Mouse (Mus musculus) forebrain, embryonic 15.5 days (tissue): ENCODE measurements around the gene Ccdc180. TPM values are rescaled to one million over a fixed set of nuclear protein-coding genes. Genes with fewer than 3 reads are reported as not detected.

Experiments
- ATAC-seq: fragments of 200-750 bp; cut with Nextera tagmentation; replicated peaks from 2 replicates; pipeline ENCODE4 v1.8.0; 2017; ENCODE audit warnings: mild to moderate bottlenecking, moderate TSS enrichment, moderate library complexity
- H3K27ac ChIP-seq: fragments of 300-500 bp; sonication (generic); replicated peaks from 2 replicates; pipeline ENCODE4 v1.5.1; 2015; ENCODE audit warnings: mild to moderate bottlenecking, inconsistent platforms
- H3K27me3 ChIP-seq: fragments of 300-500 bp; sonication (generic); 2 replicates; pipeline ENCODE4 v1.6.1; 2015; ENCODE audit warnings: inconsistent platforms
- H3K36me3 ChIP-seq: fragments of 300-500 bp; sonication (generic); 2 replicates; pipeline ENCODE4 v1.6.1; 2015; ENCODE audit warnings: mild to moderate bottlenecking, inconsistent platforms
- H3K4me1 ChIP-seq: fragments of 300-500 bp; sonication (generic); 2 replicates; pipeline ENCODE4 v1.6.1; 2015; ENCODE audit warnings: inconsistent platforms
- H3K4me2 ChIP-seq: fragments of 300-500 bp; sonication (generic); replicated peaks from 2 replicates; pipeline ENCODE4 v1.6.1; 2015; ENCODE audit warnings: mild to moderate bottlenecking, inconsistent platforms
- H3K4me3 ChIP-seq: fragments of 300-500 bp; sonication (generic); 2 replicates; pipeline ENCODE4 v1.5.1; 2015; ENCODE audit warnings: mild to moderate bottlenecking, inconsistent platforms
- H3K9ac ChIP-seq: fragments of 300-500 bp; sonication (generic); replicated peaks from 2 replicates; pipeline ENCODE4 v1.6.1; 2015; ENCODE audit warnings: mild to moderate bottlenecking, inconsistent platforms
- H3K9me3 ChIP-seq: fragments of 300-500 bp; sonication (generic); 2 replicates; pipeline ENCODE4 v1.6.1; 2016; ENCODE audit warnings: inconsistent platforms
- WGBS: fragments of 180-500 bp; shearing (Covaris S2); methylation state at CpG from one replicate; pipeline ENCODE4 v1.1.7; 2015; ENCODE audit warnings: mixed read lengths; 5-methylcytosine and 5-hydroxymethylcytosine counted together
- polyA plus RNA-seq: library from polyadenylated mRNA; unstranded; fragments of >200 nt; fragmentation: Nextera tagmentation; extraction: Ambion mirVana; gene quantifications from 2 replicates; pipeline ENCODE4 v1.2.1, GENCODE M21; 2015

Ccdc180 gene
- 0.27 and 0.59 TPM in 2 replicates for polyA plus RNA-seq

DNA sequence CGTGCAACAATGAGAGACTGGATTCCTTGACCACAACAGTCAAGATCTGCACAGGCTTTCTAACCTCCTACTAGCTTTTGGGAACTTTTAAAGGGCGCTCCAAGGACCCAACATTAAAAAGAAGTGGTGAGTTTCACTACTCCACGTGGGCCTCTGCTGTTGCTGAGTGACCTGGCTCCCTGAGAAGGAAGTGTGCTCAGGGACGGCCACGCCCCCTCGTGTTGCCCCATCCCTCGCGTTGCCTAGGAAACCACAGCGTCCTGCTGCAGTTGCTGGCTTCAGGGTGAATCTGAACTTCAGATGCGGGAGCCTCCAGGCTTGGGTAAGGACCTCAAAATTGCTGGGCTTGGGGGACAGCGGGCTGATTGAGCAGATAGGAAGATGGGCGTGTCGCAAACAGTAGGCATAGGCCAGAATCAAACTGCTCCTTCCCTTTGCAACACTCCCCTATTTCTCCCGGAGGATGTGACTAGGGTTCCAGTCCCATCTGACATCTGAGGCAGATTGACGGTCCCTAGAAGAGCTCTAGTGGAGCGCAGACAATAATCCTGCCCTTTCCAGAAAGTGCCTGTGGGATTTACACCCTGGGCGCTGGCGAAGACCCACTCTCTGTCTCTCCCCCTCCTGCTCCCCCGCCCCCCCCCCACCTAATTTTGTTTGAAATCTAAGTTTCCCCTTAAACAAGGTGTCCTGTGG, at the start of gene Ccdc180:
TSS of gene Ccdc180 (plus strand) at position 238 of the 696 bp plus-strand sequence.
- H3K36me3 ChIP-seq = no peaks in the 10 kb centered on the region
- 0 out of 2 replicates have a peak within 1 kb of the TSS, but pooled peaks have one; percentile 11 for H3K4me2 ChIP-seq
- peaks cover 11% of the 10 kb centered on the region for H3K4me1 ChIP-seq
- 9% methylated on average over 17 of the region's 19 CpGs for WGBS
- no peaks in the 10 kb centered on the region for H3K9me3 ChIP-seq
- no peak for ATAC-seq
- H3K27me3 ChIP-seq = no peaks in the 10 kb centered on the region
- no peak within 1 kb of the TSS for H3K4me3 ChIP-seq
- H3K27ac ChIP-seq = no peak within 1 kb of the TSS
- 0 out of 2 replicates have a peak within 1 kb of the TSS, but pooled peaks have one; percentile 6 for H3K9ac ChIP-seq

DNA sequence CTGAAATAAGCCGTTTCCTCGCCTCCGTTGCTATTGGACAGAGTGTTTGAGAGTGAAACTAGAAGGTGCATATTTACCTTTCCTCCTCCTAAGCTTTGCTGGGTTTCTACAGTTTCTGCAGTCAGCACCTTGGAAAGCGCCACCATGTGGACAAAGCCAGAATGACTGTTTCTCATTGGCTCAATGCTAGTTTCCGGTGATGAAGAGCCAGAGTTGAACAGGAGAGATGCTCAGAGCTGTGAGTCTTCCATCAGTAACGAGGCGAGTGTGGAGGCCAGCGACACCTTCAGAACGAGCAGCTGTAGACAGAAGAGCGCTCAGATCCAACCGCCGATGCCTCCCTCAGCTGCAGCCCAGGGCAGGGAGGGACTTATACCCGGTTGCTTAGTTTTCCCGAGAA, 45.7 kb upstream of the Ccdc180 start:
- H3K9me3 ChIP-seq = no peaks in the 10 kb centered on the region
- H3K36me3 ChIP-seq = no peaks in the 10 kb centered on the region
- no peak overlapping the region for H3K4me3 ChIP-seq
- 41% methylated on average over 14 of the region's 14 CpGs for WGBS
- H3K4me1 ChIP-seq = peaks cover 4% of the 10 kb centered on the region; the same call in 1 of the 2 replicates
- no peak for ATAC-seq
- no peaks in the 10 kb centered on the region; the same call in 1 of the 2 replicates for H3K27me3 ChIP-seq
- no peak overlapping the region for H3K4me2 ChIP-seq
- no peak overlapping the region for H3K9ac ChIP-seq
- H3K27ac ChIP-seq = no peak overlapping the region

DNA sequence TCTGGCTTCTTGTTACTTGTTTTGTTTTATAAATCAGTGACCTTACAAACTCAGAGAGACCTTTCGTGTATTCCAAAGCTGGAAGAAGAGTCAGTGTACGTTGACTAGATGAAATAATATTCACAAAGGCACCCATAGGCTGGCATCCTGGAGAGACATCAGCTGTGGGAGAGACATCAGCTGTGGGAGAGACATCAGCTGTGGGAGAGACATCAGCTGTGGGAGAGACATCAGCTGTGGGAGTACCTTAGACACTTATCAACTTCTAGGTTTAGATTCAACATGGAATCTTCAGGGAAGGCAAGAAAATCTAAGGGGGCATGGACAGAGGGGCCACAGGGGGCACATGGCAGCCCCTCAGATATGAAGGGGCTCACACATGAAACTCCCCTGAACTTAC, 43.8 kb upstream of the Ccdc180 start:
- no peak for ATAC-seq
- H3K9me3 ChIP-seq = no peaks in the 10 kb centered on the region
- no peaks in the 10 kb centered on the region; the same call in 1 of the 2 replicates for H3K27me3 ChIP-seq
- no peak overlapping the region for H3K4me3 ChIP-seq
- H3K36me3 ChIP-seq = no peaks in the 10 kb centered on the region
- no peak overlapping the region for H3K4me2 ChIP-seq
- no peak overlapping the region for H3K9ac ChIP-seq
- H3K27ac ChIP-seq = no peak overlapping the region
- H3K4me1 ChIP-seq = peaks cover 4% of the 10 kb centered on the region; the same call in 1 of the 2 replicates
- 89% methylated on average over 2 of the region's 2 CpGs for WGBS

DNA sequence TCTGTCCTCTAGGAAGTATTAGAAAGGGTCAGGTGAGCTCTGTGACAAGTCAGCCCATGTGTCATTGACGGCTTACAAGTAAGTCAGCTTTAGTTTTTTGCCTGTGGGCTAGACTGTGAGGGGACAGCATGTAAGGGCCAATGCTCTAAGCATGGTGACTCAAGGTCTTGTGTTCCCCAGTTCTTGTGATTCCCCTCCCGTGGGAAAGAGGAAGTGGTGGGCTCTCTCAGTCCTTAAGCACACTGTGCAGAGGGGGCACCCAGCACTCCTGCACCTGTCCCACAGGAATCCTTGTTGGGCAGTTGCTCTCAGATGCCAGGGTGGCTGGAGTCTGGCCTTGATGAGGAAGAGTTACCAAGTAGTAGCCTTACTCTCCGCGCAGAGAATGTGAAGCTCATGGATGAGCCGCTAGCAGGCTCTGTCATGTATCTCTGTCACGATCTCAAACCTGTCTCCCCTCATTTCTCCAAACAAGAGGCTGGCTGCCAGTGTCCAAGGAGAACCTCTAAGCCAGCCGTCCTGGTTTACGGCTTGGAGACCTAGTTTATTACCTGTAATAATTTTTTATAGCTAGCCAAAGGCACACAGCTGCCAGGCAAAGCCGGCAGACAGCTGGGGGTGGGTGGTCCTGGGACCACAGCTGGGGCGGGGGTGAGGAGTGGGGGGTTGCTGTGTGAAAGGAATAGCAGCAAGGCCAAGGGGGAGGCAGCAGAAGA, 41.8 kb upstream of the Ccdc180 start, which contains the start of gene Stra6l:
TSS of gene Stra6l (plus strand) at position 556 of the 716 bp plus-strand sequence.
- 77% methylated on average over 10 of the region's 10 CpGs for WGBS
- no peaks in the 10 kb centered on the region for H3K36me3 ChIP-seq
- H3K27me3 ChIP-seq = no peaks in the 10 kb centered on the region; the same call in 1 of the 2 replicates
- H3K4me1 ChIP-seq = peaks cover 4% of the 10 kb centered on the region; the same call in 1 of the 2 replicates
- H3K9me3 ChIP-seq = no peaks in the 10 kb centered on the region
- no peak within 1 kb of the TSS for H3K27ac ChIP-seq
- ATAC-seq = no peak
- H3K9ac ChIP-seq = no peak within 1 kb of the TSS
- no peak within 1 kb of the TSS for H3K4me2 ChIP-seq
- no peak within 1 kb of the TSS for H3K4me3 ChIP-seq

DNA sequence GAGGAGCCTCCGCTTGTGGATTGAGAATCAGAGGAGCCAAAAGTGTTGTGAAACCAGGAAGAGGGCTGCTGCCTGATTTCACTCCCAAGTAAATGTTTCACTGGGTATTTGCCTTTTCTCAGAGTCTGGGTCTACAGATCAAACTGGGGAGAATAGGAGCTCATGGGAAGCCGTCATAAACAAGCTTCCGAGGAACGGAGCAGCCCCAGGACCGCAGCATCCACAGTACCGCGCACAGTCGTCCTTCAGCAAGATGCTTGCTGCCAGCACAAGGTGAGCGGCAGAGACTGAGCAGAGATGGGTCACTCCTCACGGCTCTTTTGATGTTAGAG, 41.3 kb upstream of the Ccdc180 start:
- no peaks in the 10 kb centered on the region for H3K9me3 ChIP-seq
- H3K4me2 ChIP-seq = no peak overlapping the region
- H3K9ac ChIP-seq = no peak overlapping the region
- H3K4me1 ChIP-seq = peaks cover 4% of the 10 kb centered on the region; the same call in 1 of the 2 replicates
- WGBS = 45% methylated on average over 10 of the region's 10 CpGs
- H3K4me3 ChIP-seq = no peak overlapping the region
- no peaks in the 10 kb centered on the region; the same call in 1 of the 2 replicates for H3K27me3 ChIP-seq
- H3K27ac ChIP-seq = no peak overlapping the region
- no peak for ATAC-seq
- H3K36me3 ChIP-seq = no peaks in the 10 kb centered on the region

DNA sequence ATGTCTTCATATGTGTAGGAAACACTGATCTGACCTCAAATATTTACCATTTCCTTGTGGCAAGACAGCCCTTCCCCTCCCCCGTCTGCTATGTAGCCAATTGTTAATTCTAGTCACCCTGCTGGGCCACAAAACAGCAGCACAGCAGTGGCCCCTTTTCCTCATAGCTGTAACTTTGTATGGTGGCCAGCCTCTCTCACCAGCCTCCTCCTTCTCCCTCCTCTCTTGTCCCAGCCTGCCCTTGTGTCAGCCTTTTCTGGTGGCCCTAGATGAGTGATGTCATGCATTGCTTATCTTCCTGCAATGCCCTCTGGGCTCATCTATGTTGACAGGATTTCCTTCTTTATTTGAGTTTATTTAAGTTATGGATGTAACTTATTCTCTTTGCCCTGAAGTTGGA, 40.7 kb upstream of the Ccdc180 start:
- ATAC-seq = no peak
- H3K4me2 ChIP-seq = no peak overlapping the region
- WGBS = 17% methylated on average over 1 of the region's 1 CpGs
- peaks cover 3% of the 10 kb centered on the region; the same call in 1 of the 2 replicates for H3K4me1 ChIP-seq
- no peaks in the 10 kb centered on the region for H3K9me3 ChIP-seq
- no peak overlapping the region for H3K9ac ChIP-seq
- H3K4me3 ChIP-seq = no peak overlapping the region
- no peaks in the 10 kb centered on the region; the same call in 1 of the 2 replicates for H3K27me3 ChIP-seq
- no peak overlapping the region for H3K27ac ChIP-seq
- H3K36me3 ChIP-seq = no peaks in the 10 kb centered on the region

DNA sequence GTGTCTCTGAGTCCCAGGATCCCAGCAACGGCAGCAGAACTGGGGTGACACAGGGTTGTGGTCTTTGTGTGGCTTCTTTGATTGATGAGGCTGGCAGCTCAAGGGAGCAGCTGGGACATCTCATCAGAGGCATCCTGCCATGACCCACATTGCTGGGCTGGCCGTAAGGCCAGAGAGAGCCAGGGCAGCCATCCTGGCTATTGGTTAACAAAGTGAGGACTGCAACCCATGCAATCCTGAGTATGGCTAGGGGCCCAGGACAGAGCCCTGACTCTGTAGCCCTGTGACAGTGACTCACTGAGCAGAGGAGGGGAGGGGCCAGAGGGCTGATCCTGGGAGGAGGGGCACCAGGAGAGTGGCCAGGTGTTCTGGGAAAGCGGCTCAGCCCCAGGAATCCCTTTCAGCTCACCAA, 38.5 kb upstream of the Ccdc180 start:
- peaks cover 2% of the 10 kb centered on the region; the same call in 1 of the 2 replicates for H3K4me1 ChIP-seq
- no peaks in the 10 kb centered on the region for H3K9me3 ChIP-seq
- no peak overlapping the region for H3K27ac ChIP-seq
- H3K27me3 ChIP-seq = peaks cover 4% of the 10 kb centered on the region; the same call in 1 of the 2 replicates
- WGBS = 54% methylated on average over 3 of the region's 3 CpGs
- H3K4me3 ChIP-seq = no peak overlapping the region
- H3K4me2 ChIP-seq = no peak overlapping the region
- no peak for ATAC-seq
- no peak overlapping the region for H3K9ac ChIP-seq
- no peaks in the 10 kb centered on the region for H3K36me3 ChIP-seq

DNA sequence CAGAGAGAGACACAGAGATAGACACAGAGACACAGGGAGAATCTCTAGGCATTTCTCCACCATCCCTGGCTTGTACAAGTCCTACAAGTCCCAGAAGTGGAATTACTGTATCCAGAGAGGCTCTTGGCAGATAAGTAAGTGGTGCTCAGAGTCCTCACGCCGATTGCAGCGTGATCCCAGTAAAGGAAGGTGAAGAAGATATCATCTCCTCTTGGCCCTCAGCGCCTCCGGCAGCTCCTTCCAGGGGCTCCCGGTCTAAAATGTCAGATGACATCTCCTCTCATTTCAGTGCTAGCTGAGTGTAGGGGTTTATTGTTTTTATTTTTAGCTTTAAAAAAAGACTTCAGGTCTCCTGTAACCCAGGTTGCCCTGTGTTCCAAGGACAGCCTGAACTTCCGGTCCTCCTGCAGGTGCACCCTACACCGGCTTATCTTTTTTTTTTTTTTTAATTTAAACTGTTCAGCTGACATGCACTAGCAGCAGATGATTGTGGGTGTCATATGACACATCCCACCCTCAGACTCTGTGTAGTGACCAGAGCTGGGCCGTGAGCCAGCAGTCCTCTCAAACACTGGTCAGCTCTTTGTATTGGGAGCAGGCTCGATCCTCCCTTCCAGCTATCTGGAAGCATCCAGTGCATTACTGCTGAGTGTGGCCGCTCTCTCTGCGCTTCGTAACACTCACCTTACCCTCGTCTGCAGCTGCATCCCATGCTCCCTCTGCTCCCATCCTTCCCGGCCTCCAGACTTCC, 36.4 kb upstream of the Ccdc180 start:
- no peak overlapping the region for H3K4me2 ChIP-seq
- no peak for ATAC-seq
- H3K4me3 ChIP-seq = no peak overlapping the region
- no peaks in the 10 kb centered on the region for H3K36me3 ChIP-seq
- H3K27me3 ChIP-seq = 0 out of 2 replicates have a peak, but pooled peaks cover 4% of the 10 kb centered on the region
- H3K9ac ChIP-seq = no peak overlapping the region
- H3K27ac ChIP-seq = no peak overlapping the region
- 79% methylated on average over 15 of the region's 15 CpGs for WGBS
- no peaks in the 10 kb centered on the region for H3K9me3 ChIP-seq
- H3K4me1 ChIP-seq = peaks cover 2% of the 10 kb centered on the region; the same call in 1 of the 2 replicates

DNA sequence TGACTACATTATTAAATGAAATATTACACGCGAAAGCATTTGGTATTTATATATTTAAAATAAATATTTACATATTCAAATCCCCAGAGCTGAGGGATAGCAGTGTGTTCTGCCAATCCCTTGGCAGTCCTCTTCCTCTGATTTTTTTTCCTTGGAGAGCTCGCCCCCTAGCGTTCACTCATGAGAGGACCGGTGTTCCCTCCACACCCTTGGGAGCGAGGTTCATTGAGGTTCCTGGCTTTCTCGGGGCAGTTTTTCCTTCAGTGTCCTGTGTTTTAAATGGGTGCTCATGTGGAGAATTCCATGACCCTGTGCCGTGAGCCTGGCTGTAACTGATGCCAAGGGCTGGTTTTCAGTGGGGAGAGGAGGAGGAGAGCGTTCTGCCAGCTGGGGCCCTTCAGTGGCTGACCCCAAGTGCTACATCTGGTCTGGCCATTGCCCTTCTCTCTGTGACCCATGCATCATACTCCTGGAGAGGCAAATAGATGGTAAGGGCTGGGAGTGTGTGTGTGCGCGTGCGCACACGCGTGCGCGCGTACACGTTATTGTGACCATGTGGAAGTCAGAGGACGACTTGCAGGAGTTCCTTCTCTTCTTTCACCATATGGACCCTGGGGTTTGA, 34.2 kb upstream of the Ccdc180 start:
- 46% methylated on average over 19 of the region's 19 CpGs for WGBS
- ATAC-seq = peak; percentile 88

DNA sequence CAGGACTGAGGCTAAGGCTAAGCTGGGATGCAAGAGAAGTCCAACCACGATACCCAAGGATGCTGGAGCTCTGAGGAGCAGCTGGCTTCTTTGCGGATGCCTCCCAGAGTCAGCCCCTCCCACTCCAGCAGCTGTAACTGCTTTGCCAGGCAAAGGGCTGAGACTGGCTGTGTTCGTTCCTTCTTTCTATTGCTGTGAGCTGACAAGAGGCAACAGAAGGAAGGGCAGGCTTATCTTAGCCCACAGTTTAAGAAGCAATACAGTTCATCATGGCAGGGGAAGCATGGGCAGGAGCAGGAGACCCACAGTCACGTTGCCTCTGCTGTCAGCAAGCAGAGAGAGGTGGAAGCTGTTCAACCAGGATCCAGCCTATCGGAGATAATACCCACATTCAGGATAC, 28.9 kb upstream of the Ccdc180 start:
- Histone ChIP-seq H3K36me3 (no peaks in the 10 kb centered on the region), H3K9ac (no peak overlapping the region), H3K9me3 (no peaks in the 10 kb centered on the region), H3K27me3 (0 out of 2 replicates have a peak, but pooled peaks cover 2% of the 10 kb centered on the region), H3K4me2 (no peak overlapping the region), H3K27ac (no peak overlapping the region), H3K4me1 (no peaks in the 10 kb centered on the region), H3K4me3 (no peak overlapping the region)
- no peak for ATAC-seq
- WGBS = 59% methylated on average over 5 of the region's 5 CpGs

More for the DNA sequence above, 34.2 kb upstream of the Ccdc180 start:
- H3K4me3 ChIP-seq = no peak overlapping the region
- H3K27ac ChIP-seq = no peak overlapping the region
- H3K9ac ChIP-seq = no peak overlapping the region
- 0 out of 2 replicates have a peak, but pooled peaks cover 4% of the 10 kb centered on the region for H3K27me3 ChIP-seq
- H3K36me3 ChIP-seq = no peaks in the 10 kb centered on the region
- H3K4me2 ChIP-seq = no peak overlapping the region
- no peaks in the 10 kb centered on the region for H3K9me3 ChIP-seq
- H3K4me1 ChIP-seq = peaks cover 2% of the 10 kb centered on the region; the same call in 1 of the 2 replicates

DNA sequence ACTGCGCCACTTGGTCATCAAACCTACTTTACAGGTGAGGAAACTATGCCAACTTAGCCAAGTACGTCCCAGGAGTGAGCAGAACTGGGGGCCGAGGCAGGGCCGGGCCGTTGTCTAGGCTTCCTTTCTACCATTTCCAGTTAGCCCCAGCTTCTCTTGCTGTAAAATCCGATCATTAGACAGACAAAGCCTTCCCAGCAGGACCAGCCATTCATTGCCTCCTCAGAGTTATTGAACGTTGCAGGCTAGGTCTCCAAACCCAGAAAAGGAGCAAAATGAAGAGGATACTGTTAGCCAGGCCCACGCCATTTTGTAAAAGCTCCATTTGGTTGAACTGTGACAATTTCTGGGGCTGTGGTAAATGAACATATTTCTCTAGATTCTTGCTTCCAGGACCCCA, 22.7 kb upstream of the Ccdc180 start:
- Histone ChIP-seq H3K36me3 (no peaks in the 10 kb centered on the region), H3K9ac (no peak overlapping the region), H3K4me2 (no peak overlapping the region), H3K4me1 (no peaks in the 10 kb centered on the region), H3K9me3 (no peaks in the 10 kb centered on the region), H3K27ac (no peak overlapping the region), H3K27me3 (no peaks in the 10 kb centered on the region), H3K4me3 (no peak overlapping the region)
- WGBS = 53% methylated on average over 8 of the region's 8 CpGs
- no peak for ATAC-seq
